Mouse (Mus musculus) forebrain, embryonic 11.5 days (tissue): ENCODE measurements around the gene Tmco5b. TPM values are rescaled to one million over a fixed set of nuclear protein-coding genes. Genes with fewer than 3 reads are reported as not detected.

Source experiments
- ATAC-seq: fragments of 200-750 bp; cut with Nextera tagmentation; replicated peaks from 2 replicates; pipeline ENCODE4 v1.8.0; 2017; ENCODE audit warnings: moderate TSS enrichment; ENCODE audit not compliant: low FRiP score
- DNase-seq: peaks from one replicate; pipeline ENCODE4 v3.0.0-alpha.2; 2017; ENCODE audit warnings: low spot score
- H3K27ac ChIP-seq: fragments of 300-500 bp; sonication (generic); 2 replicates; pipeline ENCODE4 v1.5.1; 2014; ENCODE audit warnings: low read depth, low read length
- H3K27me3 ChIP-seq: fragments of 300-500 bp; sonication (generic); 2 replicates; pipeline ENCODE4 v1.6.1; 2014; ENCODE audit warnings: mild to moderate bottlenecking, low read length, mixed read lengths; ENCODE audit not compliant: control insufficient read depth, insufficient read depth
- H3K36me3 ChIP-seq: fragments of 300-500 bp; sonication (generic); 2 replicates; pipeline ENCODE4 v1.6.1; 2014; ENCODE audit warnings: mild to moderate bottlenecking, low read length, moderate library complexity, mixed read lengths; ENCODE audit not compliant: control insufficient read depth, insufficient read depth
- H3K4me1 ChIP-seq: fragments of 300-500 bp; sonication (generic); replicated peaks from 2 replicates; pipeline ENCODE4 v1.6.1; 2014; ENCODE audit warnings: low read length, mixed read lengths; ENCODE audit not compliant: control insufficient read depth, insufficient read depth
- H3K4me2 ChIP-seq: fragments of 300-500 bp; sonication (generic); 2 replicates; pipeline ENCODE4 v1.6.1; 2014; ENCODE audit warnings: low read depth, mild to moderate bottlenecking, low read length, moderate library complexity, mixed read lengths; ENCODE audit not compliant: severe bottlenecking
- H3K4me3 ChIP-seq: fragments of 300-500 bp; sonication (generic); 2 replicates; pipeline ENCODE4 v1.5.1; 2014; ENCODE audit warnings: low read depth, low read length
- H3K9ac ChIP-seq: fragments of 300-500 bp; sonication (generic); 2 replicates; pipeline ENCODE4 v1.6.1; 2014; ENCODE audit warnings: low read length
- H3K9me3 ChIP-seq: fragments of 300-500 bp; sonication (generic); 2 replicates; pipeline ENCODE4 v1.6.1; 2016; ENCODE audit warnings: low read length, mixed read lengths; ENCODE audit not compliant: control insufficient read depth
- WGBS: fragments of 180-500 bp; shearing (Covaris S2); extraction: QIAGEN DNeasy Blood & Tissue Kit; methylation state at CpG from one replicate; pipeline ENCODE4 v1.1.7; 2014; 5-methylcytosine and 5-hydroxymethylcytosine counted together
- polyA plus RNA-seq: library from polyadenylated mRNA; unstranded; fragments of >200 nt; fragmentation: Nextera tagmentation; extraction: Ambion mirVana; gene quantifications from 2 replicates; pipeline ENCODE4 v1.2.1, GENCODE M21; 2014

Gene Tmco5b
- polyA plus RNA-seq, 1 experiment from 2014 or later, result not detected

DNA sequence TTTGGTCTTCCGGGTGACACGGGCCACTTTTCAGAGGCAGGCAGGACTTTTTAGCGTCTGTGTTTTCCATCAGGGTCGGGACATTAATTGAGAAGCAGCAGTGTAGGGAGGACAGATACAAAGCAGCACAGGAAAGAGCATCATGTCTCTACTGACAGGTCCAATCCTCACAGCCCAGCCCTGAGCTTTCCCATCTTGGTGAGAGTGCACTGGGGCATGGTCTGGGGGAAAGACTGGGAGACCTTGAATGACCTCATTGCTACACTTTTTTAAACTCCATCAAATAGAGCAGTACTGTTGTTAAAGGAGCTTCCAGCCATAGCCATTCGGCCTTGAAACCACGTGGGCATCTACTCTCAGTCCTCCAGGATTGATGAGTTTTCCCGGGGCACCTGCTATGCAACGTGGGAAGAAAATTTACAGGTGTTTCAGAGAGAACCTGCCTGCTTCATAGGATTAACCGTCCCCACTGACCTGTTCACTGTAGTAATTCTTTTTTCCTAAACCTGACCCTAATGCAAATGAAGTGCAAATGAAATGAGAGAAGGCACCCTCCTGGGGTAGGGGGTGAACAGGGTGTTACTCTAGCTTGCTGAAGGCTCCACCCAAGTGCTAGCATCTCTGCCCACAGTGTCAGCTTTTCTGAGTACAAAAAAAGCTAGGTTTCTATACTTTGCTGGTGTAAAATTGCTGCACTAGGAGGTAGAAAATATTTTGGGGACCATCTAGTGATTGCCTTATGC, 48.4 kb downstream of the Tmco5b start:
- Histone ChIP-seq H3K27ac (no peak overlapping the region), H3K27me3 (no peaks in the 10 kb centered on the region), H3K4me2 (no peak overlapping the region), H3K9me3 (no peaks in the 10 kb centered on the region), H3K9ac (no peak overlapping the region), H3K36me3 (no peaks in the 10 kb centered on the region), H3K4me3 (no peak overlapping the region), H3K4me1 (no peaks in the 10 kb centered on the region)
- 61% methylated on average over 9 of the region's 9 CpGs for whole genome bisulfite sequencing
- no peak for DNase-seq
- ATAC-seq, result no peak

DNA sequence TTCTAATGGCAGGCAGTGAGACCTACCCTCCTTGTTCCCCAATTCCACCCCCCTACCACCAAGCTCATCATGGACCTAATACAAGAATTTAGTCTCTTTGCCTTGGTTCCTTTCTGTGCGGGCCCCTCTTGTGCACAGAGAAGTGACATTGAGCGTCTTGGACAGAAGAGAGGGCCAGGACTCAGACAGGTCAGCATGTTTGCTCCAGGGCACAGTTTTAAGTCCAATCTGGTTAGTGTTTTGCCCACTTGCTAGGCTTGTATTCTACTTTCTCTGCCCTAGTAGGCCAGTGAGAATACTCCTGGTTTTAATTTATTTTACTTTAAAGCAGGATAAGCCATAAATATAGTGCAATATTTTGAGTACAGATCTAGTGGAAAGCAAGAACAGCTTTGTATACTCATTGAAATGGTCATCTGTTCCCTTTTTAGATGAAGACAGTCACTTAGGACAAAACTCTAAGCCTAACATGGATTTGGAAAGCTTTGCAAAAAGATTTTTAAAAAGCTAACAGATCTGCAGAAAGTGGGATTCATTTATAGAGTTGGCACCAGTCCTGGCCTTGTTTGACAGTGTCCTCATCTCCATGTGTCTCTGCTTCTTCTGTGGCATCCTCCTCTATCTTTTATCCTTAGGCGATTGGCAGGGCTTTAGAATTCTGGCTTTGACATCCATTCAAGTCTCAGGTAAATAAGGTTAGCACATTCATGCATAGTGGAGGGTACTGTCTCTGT, 50.2 kb downstream of the Tmco5b start:
- no peak overlapping the region for H3K4me2 ChIP-seq
- H3K4me3 ChIP-seq, result no peak overlapping the region
- no peaks in the 10 kb centered on the region for H3K27me3 ChIP-seq
- 87% methylated on average over 3 of the region's 3 CpGs for WGBS
- no peaks in the 10 kb centered on the region for H3K36me3 ChIP-seq
- no peak for ATAC-seq
- no peak overlapping the region for H3K27ac ChIP-seq
- no peak for DNase-seq
- H3K9ac ChIP-seq, result no peak overlapping the region
- no peaks in the 10 kb centered on the region for H3K9me3 ChIP-seq
- H3K4me1 ChIP-seq, result no peaks in the 10 kb centered on the region

GRCm38 (mm10) chr2:113344536-113344935, 59.0 kb downstream of the Tmco5b start:
- H3K4me2 ChIP-seq, result no peak overlapping the region
- H3K9ac ChIP-seq, result no peak overlapping the region
- H3K27me3 ChIP-seq, result no peaks in the 10 kb centered on the region
- WGBS, result 85% methylated on average over 2 of the region's 2 CpGs
- ATAC-seq (no peak), DNase-seq (no peak)
- H3K4me1 ChIP-seq, result no peaks in the 10 kb centered on the region
- no peak overlapping the region for H3K4me3 ChIP-seq
- no peak overlapping the region for H3K27ac ChIP-seq
- H3K36me3 ChIP-seq, result no peaks in the 10 kb centered on the region
- H3K9me3 ChIP-seq, result no peaks in the 10 kb centered on the region

Other genes starting within 250 kb of the Tmco5b start
- gene Ryr3, start 68.6 kb upstream of the Tmco5b start, polyA plus RNA-seq, result 0.91 and 1.4 TPM in 2 replicates
- 0.69 and 0.77 TPM in 2 replicates for gene Fmn1, start 42.0 kb downstream of the Tmco5b start, polyA plus RNA-seq